Mouse (Mus musculus) heart, adult 2 months (tissue): Measurements from ENCODE around the gene Mad1l1. TPM values are rescaled to one million over a fixed set of nuclear protein-coding genes. Genes with fewer than 3 reads are reported as not detected.

Source experiments
- DNase-seq, 2 experiments: peaks; one replicate each; pipeline ENCODE4 v3.0.0; 2021
- H3K27ac ChIP-seq: fragments of 200-600 bp; 2 replicates; pipeline ENCODE4 v1.8.1; 2022
- H3K27me3 ChIP-seq: fragments of 200-500 bp; 2 replicates; pipeline ENCODE4 v1.6.1; 2012; ENCODE audit warnings: mild to moderate bottlenecking, low read length, inconsistent platforms, mixed read lengths; ENCODE audit not compliant: control insufficient read depth, insufficient read depth
- H3K36me3 ChIP-seq: fragments of 200-500 bp; 2 replicates; pipeline ENCODE4 v1.6.1; 2012; ENCODE audit warnings: low read length, inconsistent platforms; ENCODE audit not compliant: control insufficient read depth, insufficient read depth
- H3K4me1 ChIP-seq: fragments of 200-500 bp; 2 replicates; pipeline ENCODE4 v1.6.1; 2011; ENCODE audit warnings: low read length; ENCODE audit not compliant: control insufficient read depth, insufficient read depth
- H3K4me3 ChIP-seq: fragments of 200-600 bp; 2 replicates; pipeline ENCODE4 v1.8.1; 2022
- H3K79me2 ChIP-seq: fragments of 200-500 bp; replicated peaks from 2 replicates; pipeline ENCODE4 v1.6.1; 2012; ENCODE audit warnings: mild to moderate bottlenecking, inconsistent platforms, low read length, moderate library complexity, mixed read lengths; ENCODE audit not compliant: control insufficient read depth, insufficient read depth
- H3K9ac ChIP-seq: fragments of 200-500 bp; 2 replicates; pipeline ENCODE4 v1.6.1; 2012; ENCODE audit warnings: low read depth, mild to moderate bottlenecking, control low read depth, inconsistent platforms, low read length, mixed read lengths
- CTCF ChIP-seq: fragments of 200-600 bp; IDR thresholded peaks from 2 replicates; pipeline ENCODE4 v1.8.1; 2022; ENCODE audit warnings: antibody characterized with exemption, mild to moderate bottlenecking, moderate library complexity
- EP300 ChIP-seq: fragments of 200-500 bp; IDR thresholded peaks from 2 replicates; pipeline ENCODE4 v1.6.1; 2011; ENCODE audit warnings: low read depth, low read length, control low read depth; ENCODE audit not compliant: insufficient read depth
- POLR2A ChIP-seq: fragments of 200-500 bp; IDR thresholded peaks from 2 replicates; pipeline ENCODE4 v1.6.1; 2011; ENCODE audit warnings: mild to moderate bottlenecking, low read depth, low read length, control low read depth; ENCODE audit not compliant: insufficient read depth
- WGBS: fragments of 180-500 bp; shearing (Covaris S2); methylation state at CpG from one replicate; pipeline ENCODE4 v1.1.7; 2018; 5-methylcytosine and 5-hydroxymethylcytosine counted together
- intact Hi-C: fragments of 180-260 bp; cut with DNase I; formaldehyde crosslinking; loops from one replicate; pipeline ENCODE4 v1.15.1; 2025
- polyA plus RNA-seq: library from polyadenylated mRNA; depleted of rRNA; stranded (reverse); fragments of >200 nt; gene quantifications from 2 replicates; pipeline ENCODE4 v1.2.3, GENCODE M21; 2012
- total RNA-seq, 2 experiments: library from RNA; stranded (reverse); gene quantifications; 2 replicates each; pipeline ENCODE4 v1.2.3; 2021

Mad1l1 gene
- total and polyA plus RNA-seq, 3 experiments: 9.4 to 12.2 (median 10.1) TPM

GRCm38 (mm10) chr5:140176370-140176769, 145.0 kb downstream of the Mad1l1 start:
- no peaks in the 10 kb centered on the region for H3K79me2 ChIP-seq
- no peak overlapping the region for H3K27ac ChIP-seq
- no peak for TF ChIP-seq POLR2A
- no peak for TF ChIP-seq EP300
- H3K36me3 ChIP-seq: no peaks in the 10 kb centered on the region
- H3K9ac ChIP-seq: no peak overlapping the region
- intact Hi-C loops: no loop called here
- H3K27me3 ChIP-seq: no peaks in the 10 kb centered on the region
- DNase-seq: no peak
- H3K4me3 ChIP-seq: no peak overlapping the region
- peaks cover 5% of the 10 kb centered on the region for H3K4me1 ChIP-seq
- WGBS: 90% methylated on average over 3 of the region's 3 CpGs

GRCm38 (mm10) chr5:140174814-140175490, 146.4 kb downstream of the Mad1l1 start:
- H3K9ac ChIP-seq: no peak overlapping the region
- no peak for TF ChIP-seq EP300
- TF ChIP-seq POLR2A: no peak
- TF ChIP-seq CTCF: no peak
- H3K79me2 ChIP-seq: no peaks in the 10 kb centered on the region
- no peaks in the 10 kb centered on the region for H3K27me3 ChIP-seq
- no peak for DNase-seq
- no peak overlapping the region for H3K27ac ChIP-seq
- intact Hi-C loops: loop anchor here (5.0 kb wide), 1 partner anchor 118 kb away; no protein-coding TSS in a partner anchor
- no peaks in the 10 kb centered on the region for H3K36me3 ChIP-seq
- peaks cover 5% of the 10 kb centered on the region for H3K4me1 ChIP-seq
- 88% methylated on average over 14 of the region's 14 CpGs for WGBS
- H3K4me3 ChIP-seq: no peak overlapping the region

DNA sequence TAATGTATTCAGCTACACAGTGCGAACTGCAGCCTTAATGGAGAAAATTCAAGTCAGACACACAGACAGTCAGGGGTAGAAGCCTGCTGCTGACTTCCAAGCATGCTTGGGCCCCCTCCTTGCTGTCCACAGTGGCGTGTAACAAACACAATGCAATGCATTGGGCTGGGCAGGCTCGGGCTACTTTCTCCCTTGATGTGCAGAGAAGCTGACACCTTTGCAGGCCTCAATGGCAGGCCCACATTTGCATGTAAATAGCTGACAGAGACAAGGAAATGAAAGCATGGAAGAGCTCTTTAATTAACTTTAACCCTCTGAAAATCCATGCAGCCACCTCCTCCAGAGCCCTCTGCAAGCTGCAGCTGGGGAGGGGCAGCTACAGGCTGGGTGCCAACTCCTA, 147.3 kb downstream of the Mad1l1 start:
- no peaks in the 10 kb centered on the region for H3K79me2 ChIP-seq
- no peak overlapping the region for H3K27ac ChIP-seq
- H3K4me1 ChIP-seq: peaks cover 5% of the 10 kb centered on the region
- intact Hi-C loops: loop anchor here (5.0 kb wide), 1 partner anchor 117 kb away; no protein-coding TSS in a partner anchor
- H3K36me3 ChIP-seq: no peaks in the 10 kb centered on the region
- no peak overlapping the region for H3K4me3 ChIP-seq
- H3K27me3 ChIP-seq: no peaks in the 10 kb centered on the region
- DNase-seq: no peak
- TF ChIP-seq EP300 (no peak), POLR2A (no peak), CTCF (no peak)
- no peak overlapping the region for H3K9ac ChIP-seq
- WGBS: 83% methylated on average over 3 of the region's 3 CpGs

DNA sequence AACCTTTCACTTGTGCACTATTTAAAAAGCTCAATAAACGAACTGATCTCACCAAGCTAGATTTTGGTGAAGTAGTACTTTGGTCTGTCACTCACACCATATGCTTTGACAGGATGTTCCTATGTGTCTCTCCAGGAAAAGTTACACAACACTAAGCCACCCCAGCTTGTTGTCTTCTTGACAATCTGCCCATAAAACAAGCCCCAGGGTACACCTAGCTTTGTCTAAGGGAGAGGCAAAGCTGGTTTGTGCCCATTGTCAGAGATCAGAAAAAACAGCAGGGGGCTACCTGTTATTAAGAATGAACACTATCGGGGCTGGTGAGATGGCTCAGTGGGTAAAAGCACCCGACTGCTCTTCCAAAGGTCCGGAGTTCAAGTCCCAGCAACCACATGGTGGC, 148.2 kb downstream of the Mad1l1 start:
- Histone ChIP-seq H3K4me3 (no peak overlapping the region), H3K27ac (no peak overlapping the region), H3K9ac (no peak overlapping the region), H3K36me3 (no peaks in the 10 kb centered on the region), H3K79me2 (no peaks in the 10 kb centered on the region), H3K27me3 (no peaks in the 10 kb centered on the region), H3K4me1 (peaks cover 2% of the 10 kb centered on the region)
- intact Hi-C loops: loop anchor here (5.0 kb wide), 1 partner anchor 116 kb away; no protein-coding TSS in a partner anchor
- no peak for TF ChIP-seq EP300
- TF ChIP-seq CTCF: no peak
- TF ChIP-seq POLR2A: no peak
- 94% methylated on average over 4 of the region's 4 CpGs for WGBS
- no peak for DNase-seq

DNA sequence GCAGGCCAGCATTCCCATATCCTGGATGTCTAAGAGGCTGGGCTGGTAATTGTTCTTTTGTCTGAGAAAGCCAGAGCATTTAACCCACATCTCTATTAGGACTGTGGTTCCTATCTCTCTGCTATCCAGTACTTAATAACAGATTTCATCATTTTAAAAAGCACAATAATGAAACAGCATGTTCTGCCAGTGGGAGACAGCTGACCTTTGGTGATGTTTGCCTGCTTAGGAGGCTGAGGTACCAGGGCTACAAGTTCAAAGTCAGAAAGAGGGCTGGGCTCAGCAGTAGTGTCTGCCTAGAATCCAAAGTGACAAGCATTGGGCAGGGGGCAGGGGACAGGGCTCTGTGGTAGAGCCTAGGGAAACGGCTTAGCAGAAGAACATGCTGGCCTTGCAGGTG, 149.6 kb downstream of the Mad1l1 start:
- WGBS: 76% methylated on average over 1 of the region's 1 CpGs
- no peak overlapping the region for H3K9ac ChIP-seq

DNA sequence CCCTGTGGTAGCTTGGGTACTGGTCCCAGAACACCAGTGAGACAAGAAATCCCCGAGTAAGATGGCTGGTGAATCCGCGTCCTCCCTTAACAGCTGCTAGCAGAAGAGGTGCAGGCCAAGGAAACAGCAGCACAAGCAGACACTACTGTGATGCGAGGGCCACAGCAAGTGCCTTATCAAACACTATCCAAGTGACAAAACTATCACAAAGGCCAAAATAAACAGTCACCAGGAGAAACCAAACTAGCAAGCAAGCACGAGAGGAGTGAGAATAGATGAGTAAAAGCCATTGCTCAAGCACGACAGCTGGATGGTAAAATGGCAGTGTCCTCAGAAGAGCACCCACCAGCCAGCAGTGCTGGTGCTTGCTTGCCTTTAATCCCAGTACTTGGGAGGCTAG, 153.8 kb downstream of the Mad1l1 start:
- no peak overlapping the region for H3K4me3 ChIP-seq
- no peaks in the 10 kb centered on the region for H3K27me3 ChIP-seq
- H3K9ac ChIP-seq: no peak overlapping the region
- H3K36me3 ChIP-seq: no peaks in the 10 kb centered on the region
- no peaks in the 10 kb centered on the region for H3K79me2 ChIP-seq
- H3K4me1 ChIP-seq: no peaks in the 10 kb centered on the region
- WGBS: 50% methylated on average over 6 of the region's 6 CpGs
- H3K27ac ChIP-seq: no peak overlapping the region
- intact Hi-C loops: no loop called here
- DNase-seq: no peak
- no peak for TF ChIP-seq EP300
- TF ChIP-seq CTCF: no peak

More for the DNA sequence above, 149.6 kb downstream of the Mad1l1 start:
- Histone ChIP-seq H3K27me3 (no peaks in the 10 kb centered on the region), H3K36me3 (no peaks in the 10 kb centered on the region), H3K27ac (no peak overlapping the region), H3K4me1 (no peaks in the 10 kb centered on the region), H3K79me2 (no peaks in the 10 kb centered on the region), H3K4me3 (no peak overlapping the region)
- intact Hi-C loops: loop anchor here (5.0 kb wide), 1 partner anchor 114 kb away; no protein-coding TSS in a partner anchor
- DNase-seq: no peak
- TF ChIP-seq CTCF (no peak), EP300 (no peak)

GRCm38 (mm10) chr5:140167080-140167479, 154.3 kb downstream of the Mad1l1 start:
- TF ChIP-seq EP300: no peak
- no peak for TF ChIP-seq POLR2A
- TF ChIP-seq CTCF: no peak
- Histone ChIP-seq H3K27ac (no peak overlapping the region), H3K27me3 (no peaks in the 10 kb centered on the region), H3K4me3 (no peak overlapping the region), H3K79me2 (no peaks in the 10 kb centered on the region), H3K4me1 (no peaks in the 10 kb centered on the region), H3K36me3 (no peaks in the 10 kb centered on the region), H3K9ac (no peak overlapping the region)
- no peak for DNase-seq
- intact Hi-C loops: no loop called here
- 79% methylated on average over 6 of the region's 6 CpGs for WGBS
